Mouse (Mus musculus) kidney, adult 2 months (tissue): Measurements from ENCODE around the gene A1bg. TPM values are rescaled to one million over a fixed set of nuclear protein-coding genes. Genes with fewer than 3 reads are reported as not detected.

Experiments
- DNase-seq: peaks from one replicate; pipeline ENCODE4 v3.0.0; 2021
- H3K27ac ChIP-seq: fragments of 200-500 bp; 2 replicates; pipeline ENCODE4 v1.5.1; 2012; ENCODE audit warnings: low read depth, low read length, control low read depth, inconsistent platforms; ENCODE audit not compliant: insufficient read depth
- H3K27me3 ChIP-seq: fragments of 200-500 bp; replicated peaks from 2 replicates; pipeline ENCODE4 v1.6.1; 2012; ENCODE audit warnings: mild to moderate bottlenecking, moderate library complexity, low read length, inconsistent platforms; ENCODE audit not compliant: control insufficient read depth, insufficient read depth
- H3K36me3 ChIP-seq: fragments of 200-500 bp; 2 replicates; pipeline ENCODE4 v1.6.1; 2012; ENCODE audit warnings: mild to moderate bottlenecking, moderate library complexity, low read length, inconsistent platforms; ENCODE audit not compliant: control insufficient read depth, insufficient read depth
- H3K4me1 ChIP-seq: fragments of 200-500 bp; 2 replicates; pipeline ENCODE4 v1.6.1; 2011; ENCODE audit warnings: low read length; ENCODE audit not compliant: control insufficient read depth, insufficient read depth
- H3K4me3 ChIP-seq: fragments of 200-500 bp; 2 replicates; pipeline ENCODE4 v1.5.1; 2011; ENCODE audit warnings: mild to moderate bottlenecking, low read depth, low read length, control low read depth; ENCODE audit not compliant: insufficient read depth
- CTCF ChIP-seq: fragments of 200-500 bp; conservative IDR thresholded peaks from 2 replicates; pipeline ENCODE4 v1.5.1; 2011; ENCODE audit warnings: low read depth, mild to moderate bottlenecking, control low read depth, low read length, moderate library complexity, mixed read lengths; ENCODE audit not compliant: insufficient read depth, insufficient read length
- POLR2A ChIP-seq: fragments of 200-500 bp; IDR thresholded peaks from one replicate; pipeline ENCODE4 v1.6.1; 2011; ENCODE audit warnings: low read depth, low read length, control low read depth
- whole genome bisulfite sequencing: fragments of 180-500 bp; shearing (Covaris S2); methylation state at CpG from one replicate; pipeline ENCODE4 v1.1.7; 2018; 5-methylcytosine and 5-hydroxymethylcytosine counted together
- polyA plus RNA-seq: library from polyadenylated mRNA; depleted of rRNA; stranded (reverse); fragments of >200 nt; gene quantifications from 2 replicates; pipeline ENCODE4 v1.2.3, GENCODE M21; 2012; rRNA removed

The A1bg gene
- polyA plus RNA-seq, 1 experiment = not detected

- no peak overlapping the region for H3K4me3 ChIP-seq
- no peaks in the 10 kb centered on the region for H3K36me3 ChIP-seq
- no peaks in the 10 kb centered on the region for H3K27me3 ChIP-seq
- peaks cover 3% of the 10 kb centered on the region for H3K4me1 ChIP-seq
- TF ChIP-seq CTCF (no peak), POLR2A (no peak)
- WGBS = 63% methylated on average over 3 of the region's 3 CpGs
- no peak overlapping the region for H3K27ac ChIP-seq
- DNase-seq = no peak
Measured at GRCm38 (mm10) chr15:60848630-60849029, 74.2 kb downstream of the A1bg start.

Other genes starting within 250 kb of the A1bg start
- 18.1 and 21.1 TPM in 2 replicates for gene Fam84b, start 69.2 kb downstream of the A1bg start, polyA plus RNA-seq